Mouse (Mus musculus) brain, embryonic 14.5 days (tissue): ENCODE data around the gene Zfp648.

Experiments used
- CTCF ChIP-seq: fragments of 200-500 bp; IDR thresholded peaks from 2 replicates; pipeline ENCODE4 v1.5.1; 2012; ENCODE audit warnings: inconsistent platforms, mild to moderate bottlenecking, moderate library complexity, borderline replicate concordance; ENCODE audit not compliant: insufficient read depth, insufficient read length; ENCODE audit errors: extremely low read depth
- POLR2A ChIP-seq: fragments of 200-500 bp; IDR thresholded peaks from 2 replicates; pipeline ENCODE4 v1.6.1; 2012; ENCODE audit warnings: mild to moderate bottlenecking, inconsistent platforms, borderline replicate concordance; ENCODE audit not compliant: poor library complexity, insufficient read depth, insufficient read length, severe bottlenecking; ENCODE audit errors: extremely low read depth

GRCm38 (mm10) chr1:154233033-154233432, 32.0 kb downstream of the Zfp648 start:
- TF ChIP-seq POLR2A, result no peak
- no peak for TF ChIP-seq CTCF
